ENCODE assay signal across 8 mouse cellular contexts in genomic region chr11:102447497-102447896, GRCm38 (mm10). TPM values are rescaled to one million over a fixed set of nuclear protein-coding genes. Genes with fewer than 3 reads are reported as not detected.
A peak's percentile ranks its signal among the peaks of the same experiment; 100 is the strongest.
DNase-seq lines count a peak whose midpoint lies in the region; ATAC-seq and TF ChIP-seq lines count a peak whose summit lies in the region.

TSS of gene Fam171a2 (minus strand) at chr11:102447682.

- peak; percentile 68 for DNase-seq in A20 (ENCODE audit: low read depth, low spot score)
- DNase-seq in embryo, embryonic 11 days = peak; percentile 89
- no peak for DNase-seq in gonadal fat pad, adult 2 months (ENCODE audit: low read depth)
- peak; percentile 95 for DNase-seq in intestine, embryonic 14.5 days (ENCODE audit: low spot score)
- peak; percentile 63 for DNase-seq in limb, embryonic 14.5 days (ENCODE audit: low spot score)
- DNase-seq in midbrain, embryonic 14.5 days = peak; percentile 93
- peak; percentile 82 for DNase-seq in stomach, postnatal 0 days (ENCODE audit: low spot score)

- peaks cover 37% of the 10 kb centered on the region for H3K4me1 ChIP-seq in intestine, embryonic 14.5 days (replicated peaks; ENCODE audit: control insufficient read depth, insufficient read depth, low read length)
- peaks cover 26% of the 10 kb centered on the region for H3K4me1 ChIP-seq in limb, embryonic 14.5 days (ENCODE audit: control insufficient read depth, insufficient read depth, low read length)
- H3K4me1 ChIP-seq in midbrain, embryonic 14.5 days (ENCODE audit: control insufficient read depth, insufficient read depth, low read length) = peaks cover 30% of the 10 kb centered on the region
- H3K4me1 ChIP-seq in stomach, postnatal 0 days (replicated peaks; ENCODE audit: control insufficient read depth, insufficient read depth) = peaks cover 15% of the 10 kb centered on the region

- peak within 1 kb of the TSS; percentile 90 for H3K27ac ChIP-seq in intestine, embryonic 14.5 days (ENCODE audit: low read depth)
- peak within 1 kb of the TSS; percentile 89 for H3K27ac ChIP-seq in limb, embryonic 14.5 days (replicated peaks; ENCODE audit: low read depth, low read length)
- H3K27ac ChIP-seq in midbrain, embryonic 14.5 days (replicated peaks; ENCODE audit: low read depth, low read length) = peak within 1 kb of the TSS; percentile 98
- peak within 1 kb of the TSS; percentile 89 for H3K27ac ChIP-seq in stomach, postnatal 0 days (replicated peaks)

- peak within 1 kb of the TSS; percentile 94 for H3K9ac ChIP-seq in intestine, embryonic 14.5 days (ENCODE audit: low read length)
- peak within 1 kb of the TSS; percentile 97 for H3K9ac ChIP-seq in limb, embryonic 14.5 days (ENCODE audit: low read depth, low read length, severe bottlenecking)
- H3K9ac ChIP-seq in midbrain, embryonic 14.5 days (replicated peaks; ENCODE audit: low read length) = peak within 1 kb of the TSS; percentile 100
- peak within 1 kb of the TSS; percentile 85 for H3K9ac ChIP-seq in stomach, postnatal 0 days (ENCODE audit: low read length)

- 0% methylated on average over 33 of the region's 40 CpGs for WGBS in intestine, embryonic 14.5 days
- WGBS in limb, embryonic 14.5 days = under 1% methylated on average over 22 of the region's 40 CpGs
- under 1% methylated on average over 35 of the region's 40 CpGs for WGBS in midbrain, embryonic 14.5 days
- under 1% methylated on average over 38 of the region's 40 CpGs for WGBS in stomach, postnatal 0 days

- no peaks in the 10 kb centered on the region for H3K9me3 ChIP-seq in intestine, embryonic 14.5 days (ENCODE audit: control insufficient read depth, low read length)
- H3K9me3 ChIP-seq in limb, embryonic 14.5 days (ENCODE audit: control insufficient read depth, low read length) = no peaks in the 10 kb centered on the region
- no peaks in the 10 kb centered on the region for H3K9me3 ChIP-seq in midbrain, embryonic 14.5 days (ENCODE audit: control insufficient read depth, low read length)
- no peaks in the 10 kb centered on the region for H3K9me3 ChIP-seq in stomach, postnatal 0 days (ENCODE audit: control insufficient read depth, low read length)

- peak; percentile 32 for ATAC-seq in activated CD4-positive, CD25-positive, alpha-beta regulatory T cell, adult 4 months
- peak; percentile 72; the same call in 1 of the 2 replicates for ATAC-seq in intestine, embryonic 14.5 days (replicated peaks; ENCODE audit: low FRiP score, low TSS enrichment, low read depth)
- ATAC-seq in limb, embryonic 14.5 days (ENCODE audit: low FRiP score, low read depth) = peak; percentile 69
- ATAC-seq in midbrain, embryonic 14.5 days (ENCODE audit: low FRiP score, low TSS enrichment) = peak; percentile 82
- ATAC-seq in stomach, postnatal 0 days (ENCODE audit: low FRiP score, low TSS enrichment) = peak; percentile 69

- peaks cover 2% of the 10 kb centered on the region; the same call in 1 of the 2 replicates for H3K36me3 ChIP-seq in intestine, embryonic 14.5 days (ENCODE audit: control insufficient read depth, insufficient read depth, low read length)
- H3K36me3 ChIP-seq in limb, embryonic 14.5 days (ENCODE audit: control insufficient read depth, insufficient read depth, low read length) = peaks cover 15% of the 10 kb centered on the region
- peaks cover 15% of the 10 kb centered on the region for H3K36me3 ChIP-seq in midbrain, embryonic 14.5 days (ENCODE audit: control insufficient read depth, insufficient read depth, low read length)
- no peaks in the 10 kb centered on the region for H3K36me3 ChIP-seq in stomach, postnatal 0 days (ENCODE audit: control insufficient read depth, insufficient read depth, low read length)

- peak; percentile 74 for TF ChIP-seq CTCF in stomach, postnatal 0 days (IDR thresholded peaks at IDR 0.05; ENCODE audit: low read depth)

- H3K4me2 ChIP-seq in intestine, embryonic 14.5 days (ENCODE audit: low read length) = peak within 1 kb of the TSS; percentile 75
- peak within 1 kb of the TSS; percentile 61 for H3K4me2 ChIP-seq in limb, embryonic 14.5 days (replicated peaks; ENCODE audit: low read depth, low read length, severe bottlenecking)
- H3K4me2 ChIP-seq in midbrain, embryonic 14.5 days (ENCODE audit: low read length) = peak within 1 kb of the TSS; percentile 67
- peak within 1 kb of the TSS; percentile 96 for H3K4me2 ChIP-seq in stomach, postnatal 0 days (replicated peaks; ENCODE audit: low read depth)

- peak within 1 kb of the TSS; percentile 86 for H3K4me3 ChIP-seq in intestine, embryonic 14.5 days (ENCODE audit: low read depth, low read length)
- peak within 1 kb of the TSS; percentile 85 for H3K4me3 ChIP-seq in limb, embryonic 14.5 days (replicated peaks; ENCODE audit: low read length)
- peak within 1 kb of the TSS; percentile 100 for H3K4me3 ChIP-seq in midbrain, embryonic 14.5 days (replicated peaks; ENCODE audit: low read depth, low read length)
- peak within 1 kb of the TSS; percentile 82 for H3K4me3 ChIP-seq in stomach, postnatal 0 days (ENCODE audit: low read depth, low read length)

- peak; percentile 81; the same call in 1 of the 2 replicates for TF ChIP-seq POLR2A in limb, embryonic 14.5 days (IDR thresholded peaks at IDR 0.05; ENCODE audit: borderline replicate concordance, extremely low read depth, insufficient read depth, insufficient read length)

- H3K27me3 ChIP-seq in intestine, embryonic 14.5 days (replicated peaks; ENCODE audit: control insufficient read depth, insufficient read depth, low read length) = peaks cover 4% of the 10 kb centered on the region; the same call in 1 of the 2 replicates
- H3K27me3 ChIP-seq in limb, embryonic 14.5 days (ENCODE audit: control insufficient read depth, insufficient read depth, low read length) = peaks cover 9% of the 10 kb centered on the region; the same call in 1 of the 2 replicates
- H3K27me3 ChIP-seq in midbrain, embryonic 14.5 days (ENCODE audit: control insufficient read depth, insufficient read depth, low read length) = no peaks in the 10 kb centered on the region
- no peaks in the 10 kb centered on the region for H3K27me3 ChIP-seq in stomach, postnatal 0 days (ENCODE audit: control insufficient read depth, insufficient read depth, low read length)

- no peak for TF ChIP-seq EP300 in stomach, postnatal 0 days (optimal IDR thresholded peaks at IDR 0.05)

RNA-seq across cellular contexts. Expression of gene Fam171a2, which starts in this region (rescaled TPM):
- polyA plus RNA-seq in activated CD4-positive, CD25-positive, alpha-beta regulatory T cell, adult 4 months (2017; shearing (Covaris generic)) = not detected
- 35.5 and 51.3 TPM in 2 replicates for polyA plus RNA-seq in gonadal fat pad, adult 2 months (2012; rRNA removed)
- 4.5 and 4.7 TPM in 2 replicates for polyA plus RNA-seq in intestine, embryonic 14.5 days (2014; fragmentation: Nextera tagmentation; extraction: Ambion mirVana)
- polyA plus RNA-seq in limb, embryonic 14.5 days (2012; rRNA removed) = 56.8 and 85.1 TPM in 2 replicates
- 8.9 and 10.0 TPM in 2 replicates for polyA plus RNA-seq in limb, embryonic 14.5 days (2014; fragmentation: Nextera tagmentation; extraction: Ambion mirVana)
- polyA plus RNA-seq in midbrain, embryonic 14.5 days (2014; fragmentation: Nextera tagmentation; extraction: Ambion mirVana) = 28.6 and 50.4 TPM in 2 replicates
- polyA plus RNA-seq in stomach, postnatal 0 days (2015; fragmentation: Nextera tagmentation; extraction: Ambion mirVana) = 2.0 and 2.9 TPM in 2 replicates

Comparison
In these comparisons a context has a peak if more than half of its experiments do, and no peak if none do; other contexts are left out.
1. Peak in ATAC-seq in activated CD4-positive, CD25-positive, alpha-beta regulatory T cell, adult 4 months; RNA of the gene not detected or under 1 TPM.
2. ATAC-seq: peak in every context shown above with its lines; median percentile 82 in midbrain, embryonic 14.5 days; 72 in intestine, embryonic 14.5 days; 69 in limb, embryonic 14.5 days; 69 in stomach, postnatal 0 days; 32 in activated CD4-positive, CD25-positive, alpha-beta regulatory T cell, adult 4 months.